Mouse (Mus musculus): ENCODE measurements at regions not wholly inside any gene's neighbourhood (a gene's known extent, or its start where the extent isn't known, plus 50 kb on each side); places are given as distances from the start of the nearest gene placed in this dataset.

- TF ChIP-seq CTCF (IDR thresholded peaks at IDR 0.05; ENCODE audit: low read depth, low read length) (no peak), POLR2A (IDR thresholded peaks at IDR 0.05; ENCODE audit: borderline replicate concordance, low read depth, low read length) (no peak)
These were observed 232.0 kb downstream of the Pik3r1 start for GRCm38 (mm10) chr13:101536019-101536418.

Measured in bone marrow macrophage, adult 2 months (primary cell).